Mouse (Mus musculus) adrenal gland, postnatal 36 days (tissue): ENCODE measurements around the gene Trappc2l. TPM values are rescaled to one million over a fixed set of nuclear protein-coding genes. Genes with fewer than 3 reads are reported as not detected.
"Not testable (repeated sequence)": the region's sequence is repeated elsewhere in the genome, so short reads cannot be mapped to it uniquely, and the experiment has no call there.

ENCODE experiments used
- DNase-seq, 2 experiments: peaks; one replicate each; pipeline ENCODE4 v3.0.0; 2021; ENCODE audit warnings: mixed read lengths in 1 of 2
- long read RNA-seq, 2 experiments: library from polyadenylated mRNA; stranded (forward); transcript quantifications; one replicate each; pipeline ENCODE4 v2.0.0; 2021; ENCODE audit warnings: borderline sequencing depth in 2 of 2
- total RNA-seq, 2 experiments: library from RNA; stranded (reverse); gene quantifications; 2 replicates each; pipeline ENCODE4 v1.2.3; 2021

Gene Trappc2l
- 10 to 100 TPM; 49.9 to 64.4 TPM for total RNA-seq
- long read RNA-seq, experiment 1, transcript Trappc2l-201 (5 exons, 1,659 nt), result major isoform, 67 of 81 reads
- long read RNA-seq, experiment 1, partial matches to known transcripts, result 11 of 81 reads
- long read RNA-seq, experiment 1, other reads (novel, unspliced or antisense), result 2 of 81 reads
- long read RNA-seq, experiment 2, transcript Trappc2l-201 (5 exons, 1,659 nt), result major isoform, 36 of 41 reads
- long read RNA-seq, experiment 2, partial matches to known transcripts, result 3 of 41 reads
- long read RNA-seq, experiment 2, other reads (novel, unspliced or antisense), result 2 of 41 reads

GRCm38 (mm10) chr8:122611295-122612133 is at the start of gene Trappc2l, which contains the start of gene Galns:
Trappc2l (plus strand) TSS chr8:122611640.
Galns (minus strand) TSS chr8:122611463.
- peak; percentile 96 for DNase-seq

GRCm38 (mm10) chr8:122564363-122565352 is 46.8 kb upstream of the Trappc2l start:
- no peak for DNase-seq

GRCm38 (mm10) chr8:122566766-122567165 is 44.7 kb upstream of the Trappc2l start:
- DNase-seq, result peak; percentile 35 to 48

- DNase-seq, result peak; percentile 96
Measured at GRCm38 (mm10) chr8:122567361-122568108, 43.9 kb upstream of the Trappc2l start, which contains the start of gene Cdt1. Cdt1 (plus strand) TSS chr8:122568015.

GRCm38 (mm10) chr8:122568109-122568504 is 43.3 kb upstream of the Trappc2l start:
- DNase-seq, result no peak

GRCm38 (mm10) chr8:122568881-122569309 is 42.5 kb upstream of the Trappc2l start:
- no peak for DNase-seq

- no peak for DNase-seq
Measured at GRCm38 (mm10) chr8:122569329-122569728, 42.1 kb upstream of the Trappc2l start.

- no peak for DNase-seq
Measured at GRCm38 (mm10) chr8:122569996-122570395, 41.4 kb upstream of the Trappc2l start.

GRCm38 (mm10) chr8:122571153-122571552 is 40.3 kb upstream of the Trappc2l start:
- no peak for DNase-seq

- no peak for DNase-seq
Measured at GRCm38 (mm10) chr8:122571750-122572267, 39.6 kb upstream of the Trappc2l start.

- DNase-seq, result no peak
Measured at GRCm38 (mm10) chr8:122572751-122573150, 38.7 kb upstream of the Trappc2l start.

- not testable (repeated sequence) for DNase-seq
Measured at GRCm38 (mm10) chr8:122573176-122573575, 38.3 kb upstream of the Trappc2l start.

- DNase-seq, result no peak
Measured at GRCm38 (mm10) chr8:122573577-122573976, 37.9 kb upstream of the Trappc2l start.

GRCm38 (mm10) chr8:122574264-122574663 is 37.2 kb upstream of the Trappc2l start:
- DNase-seq, result no peak

- DNase-seq, result no peak
Measured at GRCm38 (mm10) chr8:122574667-122575251, 36.7 kb upstream of the Trappc2l start.

- DNase-seq, result no peak
Measured at GRCm38 (mm10) chr8:122575286-122575685, 36.2 kb upstream of the Trappc2l start.

GRCm38 (mm10) chr8:122575735-122576647 is 35.4 kb upstream of the Trappc2l start:
- DNase-seq, result no peak

- DNase-seq, result peak; percentile 96 to 98
Measured at GRCm38 (mm10) chr8:122576648-122577022, 34.8 kb upstream of the Trappc2l start, which contains the start of gene Aprt. Aprt (minus strand) TSS chr8:122576909.

GRCm38 (mm10) chr8:122577116-122577515 is 34.3 kb upstream of the Trappc2l start:
- no peak for DNase-seq
